Mouse (Mus musculus) hindbrain, embryonic 10.5 days (tissue): ENCODE data around the gene Srebf1. TPM values are rescaled to one million over a fixed set of nuclear protein-coding genes. Genes with fewer than 3 reads are reported as not detected.

Source experiments
- DNase-seq: peaks from one replicate; pipeline ENCODE4 v3.0.0-alpha.2; 2017; ENCODE audit warnings: low spot score
- H3K27ac ChIP-seq: fragments of 300-500 bp; sonication (generic); 2 replicates; pipeline ENCODE4 v1.5.1; 2016; ENCODE audit warnings: mild to moderate bottlenecking, moderate library complexity
- H3K27me3 ChIP-seq: fragments of 300-500 bp; sonication (generic); 2 replicates; pipeline ENCODE4 v1.6.1; 2016; ENCODE audit warnings: mild to moderate bottlenecking; ENCODE audit not compliant: poor library complexity, insufficient read depth, severe bottlenecking
- H3K36me3 ChIP-seq: fragments of 300-500 bp; sonication (generic); 2 replicates; pipeline ENCODE4 v1.6.1; 2016; ENCODE audit warnings: mild to moderate bottlenecking, moderate library complexity
- H3K4me1 ChIP-seq: fragments of 300-500 bp; sonication (generic); replicated peaks from 2 replicates; pipeline ENCODE4 v1.6.1; 2016; ENCODE audit warnings: mild to moderate bottlenecking
- H3K4me3 ChIP-seq: fragments of 300-500 bp; sonication (generic); 2 replicates; pipeline ENCODE4 v1.5.1; 2016; ENCODE audit warnings: mild to moderate bottlenecking, moderate library complexity
- H3K9me3 ChIP-seq: fragments of 300-500 bp; sonication (generic); 2 replicates; pipeline ENCODE4 v1.6.1; 2016; ENCODE audit warnings: mild to moderate bottlenecking, moderate library complexity
- WGBS: fragments of 180-500 bp; shearing (Covaris S2); methylation state at CpG from one replicate; pipeline ENCODE4 v1.1.7; 2016; 5-methylcytosine and 5-hydroxymethylcytosine counted together
- polyA plus RNA-seq: library from polyadenylated mRNA; unstranded; fragments of >200 nt; fragmentation: Nextera tagmentation; extraction: Ambion mirVana; gene quantifications from 2 replicates; pipeline ENCODE4 v1.2.1, GENCODE M21; 2016

The Srebf1 gene
- polyA plus RNA-seq, 1 experiment from 2014 or later = 55.8 TPM

GRCm38 (mm10) chr11:60250971-60251643 is 28.7 kb upstream of the Srebf1 start:
- no peaks in the 10 kb centered on the region for H3K27me3 ChIP-seq
- peaks cover 5% of the 10 kb centered on the region for H3K36me3 ChIP-seq
- H3K9me3 ChIP-seq = no peaks in the 10 kb centered on the region
- H3K27ac ChIP-seq = peak overlapping the region; percentile 9; the same call in 1 of the 2 replicates
- peaks cover 39% of the 10 kb centered on the region for H3K4me1 ChIP-seq
- H3K4me3 ChIP-seq = no peak overlapping the region
- DNase-seq = peak; percentile 44
- WGBS = 61% methylated on average over 6 of the region's 6 CpGs

GRCm38 (mm10) chr11:60249885-60250284 is 27.5 kb upstream of the Srebf1 start:
- H3K4me1 ChIP-seq = peaks cover 36% of the 10 kb centered on the region
- H3K4me3 ChIP-seq = no peak overlapping the region
- 84% methylated on average over 2 of the region's 2 CpGs for WGBS
- no peaks in the 10 kb centered on the region for H3K9me3 ChIP-seq
- DNase-seq = no peak
- peaks cover 8% of the 10 kb centered on the region for H3K36me3 ChIP-seq
- no peak overlapping the region for H3K27ac ChIP-seq
- H3K27me3 ChIP-seq = no peaks in the 10 kb centered on the region

- H3K27me3 ChIP-seq = no peaks in the 10 kb centered on the region
- DNase-seq = no peak
- H3K4me3 ChIP-seq = no peak overlapping the region
- no peaks in the 10 kb centered on the region for H3K9me3 ChIP-seq
- 53% methylated on average over 13 of the region's 13 CpGs for WGBS
- H3K4me1 ChIP-seq = peaks cover 37% of the 10 kb centered on the region
- H3K27ac ChIP-seq = peak overlapping the region; percentile 57
- peaks cover 9% of the 10 kb centered on the region for H3K36me3 ChIP-seq
These were observed 26.4 kb upstream of the Srebf1 start for GRCm38 (mm10) chr11:60248596-60249404.

GRCm38 (mm10) chr11:60247753-60248550 is 25.6 kb upstream of the Srebf1 start:
- H3K36me3 ChIP-seq = peaks cover 9% of the 10 kb centered on the region
- H3K27me3 ChIP-seq = no peaks in the 10 kb centered on the region
- peak overlapping the region; percentile 57 for H3K27ac ChIP-seq
- DNase-seq = no peak
- no peaks in the 10 kb centered on the region for H3K9me3 ChIP-seq
- H3K4me1 ChIP-seq = peaks cover 37% of the 10 kb centered on the region
- 59% methylated on average over 5 of the region's 5 CpGs for WGBS
- no peak overlapping the region for H3K4me3 ChIP-seq

GRCm38 (mm10) chr11:60246077-60246476 is 23.7 kb upstream of the Srebf1 start:
- H3K4me3 ChIP-seq = no peak overlapping the region
- no peaks in the 10 kb centered on the region for H3K27me3 ChIP-seq
- H3K36me3 ChIP-seq = peaks cover 15% of the 10 kb centered on the region
- H3K27ac ChIP-seq = no peak overlapping the region
- H3K9me3 ChIP-seq = no peaks in the 10 kb centered on the region
- peaks cover 28% of the 10 kb centered on the region for H3K4me1 ChIP-seq
- DNase-seq = no peak

- peaks cover 26% of the 10 kb centered on the region for H3K4me1 ChIP-seq
- peaks cover 21% of the 10 kb centered on the region for H3K36me3 ChIP-seq
- H3K9me3 ChIP-seq = no peaks in the 10 kb centered on the region
- H3K27me3 ChIP-seq = no peaks in the 10 kb centered on the region
- H3K4me3 ChIP-seq = no peak overlapping the region
- 72% methylated on average over 11 of the region's 11 CpGs for WGBS
- H3K27ac ChIP-seq = no peak overlapping the region
- DNase-seq = no peak
These were observed 22.2 kb upstream of the Srebf1 start for GRCm38 (mm10) chr11:60244503-60245143.

- 90% methylated on average over 4 of the region's 4 CpGs for WGBS
- H3K4me3 ChIP-seq = no peak overlapping the region
- H3K9me3 ChIP-seq = no peaks in the 10 kb centered on the region
- peaks cover 8% of the 10 kb centered on the region for H3K4me1 ChIP-seq
- DNase-seq = no peak
- H3K27ac ChIP-seq = no peak overlapping the region
- H3K36me3 ChIP-seq = peaks cover 21% of the 10 kb centered on the region
- no peaks in the 10 kb centered on the region for H3K27me3 ChIP-seq
These were observed 18.1 kb upstream of the Srebf1 start for GRCm38 (mm10) chr11:60240509-60240908.

- no peak overlapping the region for H3K27ac ChIP-seq
- H3K27me3 ChIP-seq = no peaks in the 10 kb centered on the region
- 84% methylated on average over 5 of the region's 5 CpGs for WGBS
- H3K4me1 ChIP-seq = peaks cover 33% of the 10 kb centered on the region
- peaks cover 6% of the 10 kb centered on the region for H3K36me3 ChIP-seq
- no peaks in the 10 kb centered on the region for H3K9me3 ChIP-seq
- DNase-seq = no peak
- H3K4me3 ChIP-seq = no peak overlapping the region
These were observed 13.0 kb upstream of the Srebf1 start for GRCm38 (mm10) chr11:60235351-60235750.

- H3K4me3 ChIP-seq = no peak overlapping the region
- H3K27ac ChIP-seq = peak overlapping the region; percentile 40; the same call in 1 of the 2 replicates
- no peaks in the 10 kb centered on the region; the same call in 1 of the 2 replicates for H3K36me3 ChIP-seq
- no peaks in the 10 kb centered on the region for H3K27me3 ChIP-seq
- 76% methylated on average over 8 of the region's 8 CpGs for whole genome bisulfite sequencing
- no peaks in the 10 kb centered on the region for H3K9me3 ChIP-seq
- no peak for DNase-seq
- peaks cover 50% of the 10 kb centered on the region for H3K4me1 ChIP-seq
These were observed 10.9 kb upstream of the Srebf1 start for GRCm38 (mm10) chr11:60233235-60233634.

- DNase-seq = no peak
- Histone ChIP-seq H3K4me1 (peaks cover 50% of the 10 kb centered on the region), H3K27me3 (no peaks in the 10 kb centered on the region), H3K36me3 (no peaks in the 10 kb centered on the region; the same call in 1 of the 2 replicates), H3K27ac (peak overlapping the region; percentile 57; the same call in 1 of the 2 replicates), H3K4me3 (no peak overlapping the region), H3K9me3 (no peaks in the 10 kb centered on the region)
- WGBS = 74% methylated on average over 14 of the region's 14 CpGs
These were observed 10.2 kb upstream of the Srebf1 start for GRCm38 (mm10) chr11:60232441-60233058.

- Histone ChIP-seq H3K4me3 (no peak overlapping the region), H3K27me3 (no peaks in the 10 kb centered on the region), H3K36me3 (no peaks in the 10 kb centered on the region; the same call in 1 of the 2 replicates), H3K4me1 (peaks cover 50% of the 10 kb centered on the region), H3K9me3 (no peaks in the 10 kb centered on the region), H3K27ac (peak overlapping the region; percentile 57; the same call in 1 of the 2 replicates)
- WGBS = 45% methylated on average over 4 of the region's 4 CpGs
- DNase-seq = no peak
These were observed 9.6 kb upstream of the Srebf1 start for GRCm38 (mm10) chr11:60231951-60232350.

GRCm38 (mm10) chr11:60231326-60231725 is 8.9 kb upstream of the Srebf1 start:
- Histone ChIP-seq H3K4me3 (no peak overlapping the region), H3K36me3 (no peaks in the 10 kb centered on the region; the same call in 1 of the 2 replicates), H3K27me3 (no peaks in the 10 kb centered on the region), H3K9me3 (no peaks in the 10 kb centered on the region), H3K27ac (0 out of 2 replicates have a peak overlapping the region, but pooled peaks have one; percentile 29), H3K4me1 (peaks cover 50% of the 10 kb centered on the region)
- DNase-seq = no peak
- WGBS = 71% methylated on average over 3 of the region's 3 CpGs
